Mouse (Mus musculus) intestine, postnatal 0 days (tissue): ENCODE results near the gene Isg15. TPM values are rescaled to one million over a fixed set of nuclear protein-coding genes. Genes with fewer than 3 reads are reported as not detected.
"Not testable (repeated sequence)": the region's sequence is repeated elsewhere in the genome, so short reads cannot be mapped to it uniquely, and the experiment has no call there.

Experiments
- ATAC-seq: fragments of 200-750 bp; cut with Nextera tagmentation; 2 replicates; pipeline ENCODE4 v1.8.0; 2017; ENCODE audit warnings: mild to moderate bottlenecking, moderate TSS enrichment, moderate library complexity
- H3K27ac ChIP-seq: fragments of 300-500 bp; sonication (generic); 2 replicates; pipeline ENCODE4 v1.5.1; 2014; ENCODE audit warnings: mild to moderate bottlenecking, low read depth, low read length, moderate library complexity
- H3K27me3 ChIP-seq: fragments of 300-500 bp; sonication (generic); replicated peaks from 2 replicates; pipeline ENCODE4 v1.6.1; 2014; ENCODE audit warnings: low read length, mixed read lengths; ENCODE audit not compliant: control insufficient read depth, insufficient read depth
- H3K36me3 ChIP-seq: fragments of 300-500 bp; sonication (generic); 2 replicates; pipeline ENCODE4 v1.6.1; 2014; ENCODE audit warnings: mild to moderate bottlenecking, moderate library complexity; ENCODE audit not compliant: control insufficient read depth, insufficient read depth
- H3K4me1 ChIP-seq: fragments of 300-500 bp; sonication (generic); replicated peaks from 2 replicates; pipeline ENCODE4 v1.6.1; 2014; ENCODE audit warnings: antibody characterized with exemption, low read length, mixed read lengths; ENCODE audit not compliant: control insufficient read depth, insufficient read depth
- H3K4me2 ChIP-seq: fragments of 300-500 bp; sonication (generic); replicated peaks from 2 replicates; pipeline ENCODE4 v1.6.1; 2014; ENCODE audit warnings: low read depth, mild to moderate bottlenecking, moderate library complexity
- H3K4me3 ChIP-seq: fragments of 300-500 bp; sonication (generic); 2 replicates; pipeline ENCODE4 v1.5.1; 2014; ENCODE audit warnings: low read depth, low read length
- H3K9ac ChIP-seq: fragments of 300-500 bp; sonication (generic); 2 replicates; pipeline ENCODE4 v1.6.1; 2014; ENCODE audit warnings: mild to moderate bottlenecking, low read depth, low read length
- H3K9me3 ChIP-seq: fragments of 300-500 bp; sonication (generic); 2 replicates; pipeline ENCODE4 v1.6.1; 2016; ENCODE audit warnings: mixed run types; ENCODE audit not compliant: control insufficient read depth
- CTCF ChIP-seq: sonication (generic); IDR thresholded peaks from 2 replicates; pipeline ENCODE4 v1.5.1; 2016; ENCODE audit warnings: low read depth, mild to moderate bottlenecking, control low read depth, antibody characterized with exemption, moderate library complexity
- WGBS: fragments of 180-500 bp; shearing (Covaris S2); extraction: QIAGEN DNeasy Blood & Tissue Kit; methylation state at CpG from one replicate; pipeline ENCODE4 v1.1.7; 2014; 5-methylcytosine and 5-hydroxymethylcytosine counted together
- polyA plus RNA-seq: library from polyadenylated mRNA; unstranded; fragments of >200 nt; fragmentation: Nextera tagmentation; extraction: Ambion mirVana; gene quantifications from 2 replicates; pipeline ENCODE4 v1.2.1, GENCODE M21; 2015

The Isg15 gene
- polyA plus RNA-seq, 1 experiment from 2014 or later: 40.5 TPM

DNA sequence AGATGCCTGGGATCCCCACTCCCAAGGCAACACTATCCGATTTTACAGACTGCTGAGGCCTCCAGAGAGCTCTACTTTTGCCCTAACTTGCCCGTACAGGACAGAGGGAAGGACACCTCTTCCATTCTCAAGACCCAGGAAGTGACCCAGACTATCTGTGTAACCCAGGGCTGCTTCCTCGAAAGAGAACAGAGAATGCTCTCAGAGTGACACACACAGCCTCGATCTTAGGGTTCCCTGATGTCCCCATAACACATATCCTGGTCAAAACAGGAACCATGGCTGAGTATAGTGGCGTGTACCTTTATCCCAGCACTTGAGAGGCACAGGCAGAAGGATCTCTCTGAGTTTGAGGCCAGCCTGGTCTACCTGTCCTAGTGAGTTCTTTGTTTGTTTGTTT lies 16.9 kb downstream of the Isg15 start:
- WGBS: 89% methylated on average over 5 of the region's 5 CpGs
- no peak for ATAC-seq
- H3K9me3 ChIP-seq: no peaks in the 10 kb centered on the region
- H3K27me3 ChIP-seq: no peaks in the 10 kb centered on the region
- TF ChIP-seq CTCF: no peak
- peaks cover 23% of the 10 kb centered on the region for H3K36me3 ChIP-seq
- no peak overlapping the region for H3K4me2 ChIP-seq
- H3K4me3 ChIP-seq: no peak overlapping the region
- no peak overlapping the region for H3K27ac ChIP-seq
- H3K4me1 ChIP-seq: 0 out of 2 replicates have a peak, but pooled peaks cover 3% of the 10 kb centered on the region
- no peak overlapping the region for H3K9ac ChIP-seq

DNA sequence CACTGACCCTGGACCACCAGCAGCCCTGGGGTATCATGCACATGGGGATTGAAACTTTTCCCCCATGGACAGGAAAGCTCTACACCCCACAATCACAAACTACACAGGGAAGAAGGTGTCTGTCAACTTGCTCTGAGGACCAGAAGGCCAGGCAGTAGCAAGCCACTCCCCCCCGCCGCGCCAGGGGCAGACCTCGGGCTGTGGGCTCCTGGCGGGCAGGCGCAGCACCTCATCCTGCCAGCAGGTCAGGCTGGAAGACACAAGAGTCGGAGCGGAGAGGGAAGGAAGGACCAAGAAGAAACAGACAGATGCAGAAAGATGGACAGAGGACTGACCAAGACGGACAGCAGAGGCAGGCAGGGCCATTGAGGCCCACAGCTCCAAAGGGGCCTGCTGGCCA lies 23.0 kb downstream of the Isg15 start:
- 95% methylated on average over 9 of the region's 9 CpGs for WGBS
- H3K36me3 ChIP-seq: peaks cover 69% of the 10 kb centered on the region
- H3K4me2 ChIP-seq: no peak overlapping the region
- H3K27ac ChIP-seq: no peak overlapping the region
- ATAC-seq: no peak
- H3K4me3 ChIP-seq: no peak overlapping the region
- no peaks in the 10 kb centered on the region for H3K4me1 ChIP-seq
- no peak for TF ChIP-seq CTCF
- no peak overlapping the region for H3K9ac ChIP-seq
- H3K27me3 ChIP-seq: no peaks in the 10 kb centered on the region
- no peaks in the 10 kb centered on the region for H3K9me3 ChIP-seq

DNA sequence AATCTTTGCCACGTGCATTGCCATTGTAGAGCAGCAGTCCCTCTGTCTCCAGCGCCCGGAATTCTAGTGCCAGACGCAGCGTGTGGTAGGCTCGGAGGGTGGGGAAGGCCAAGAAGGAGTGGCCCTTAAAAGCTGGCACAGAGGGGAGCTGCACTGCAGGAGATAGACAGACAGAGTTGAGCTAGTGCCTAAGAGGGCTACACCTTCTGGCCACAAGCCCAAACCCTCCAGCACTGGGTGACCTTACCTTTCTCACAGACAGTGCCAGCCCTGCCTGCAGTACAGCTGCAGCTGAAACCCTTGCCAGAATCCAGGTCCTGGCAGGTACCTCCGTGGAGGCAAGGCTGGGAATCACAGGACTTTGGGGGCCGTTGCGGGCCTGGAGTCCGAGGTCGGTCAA lies 28.8 kb downstream of the Isg15 start:
- no peak for TF ChIP-seq CTCF
- 95% methylated on average over 11 of the region's 11 CpGs for WGBS
- H3K9me3 ChIP-seq: no peaks in the 10 kb centered on the region

DNA sequence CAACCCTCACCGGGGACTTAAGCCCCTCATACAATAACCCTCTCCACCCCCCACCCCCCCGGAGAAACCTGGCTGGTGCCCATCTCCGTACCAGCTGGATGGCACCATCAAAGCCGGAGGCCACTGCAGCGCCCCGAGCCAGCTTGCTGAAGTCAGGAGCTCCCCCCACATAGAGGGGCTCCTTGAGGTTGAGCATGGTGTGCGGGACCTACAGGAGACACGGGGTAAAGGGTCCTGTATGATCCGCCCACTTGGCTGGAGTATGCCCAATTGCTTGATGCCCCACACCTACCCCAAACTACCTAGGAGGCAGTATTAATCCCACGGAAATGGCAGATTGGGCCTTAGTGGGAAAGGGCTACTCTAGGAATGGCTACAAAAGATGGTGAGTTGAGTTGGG lies 31.5 kb downstream of the Isg15 start:
- Histone ChIP-seq H3K27me3 (no peaks in the 10 kb centered on the region), H3K4me3 (no peak overlapping the region), H3K27ac (no peak overlapping the region), H3K9me3 (no peaks in the 10 kb centered on the region), H3K4me2 (no peak overlapping the region), H3K36me3 (peaks cover 88% of the 10 kb centered on the region), H3K9ac (no peak overlapping the region), H3K4me1 (no peaks in the 10 kb centered on the region)
- WGBS: 94% methylated on average over 10 of the region's 10 CpGs
- ATAC-seq: no peak
- TF ChIP-seq CTCF: no peak

More for the DNA sequence above, 28.8 kb downstream of the Isg15 start:
- Histone ChIP-seq H3K27ac (no peak overlapping the region), H3K27me3 (no peaks in the 10 kb centered on the region), H3K4me1 (no peaks in the 10 kb centered on the region), H3K4me2 (no peak overlapping the region), H3K9ac (no peak overlapping the region), H3K36me3 (peaks cover 94% of the 10 kb centered on the region), H3K4me3 (no peak overlapping the region)
- ATAC-seq: no peak

DNA sequence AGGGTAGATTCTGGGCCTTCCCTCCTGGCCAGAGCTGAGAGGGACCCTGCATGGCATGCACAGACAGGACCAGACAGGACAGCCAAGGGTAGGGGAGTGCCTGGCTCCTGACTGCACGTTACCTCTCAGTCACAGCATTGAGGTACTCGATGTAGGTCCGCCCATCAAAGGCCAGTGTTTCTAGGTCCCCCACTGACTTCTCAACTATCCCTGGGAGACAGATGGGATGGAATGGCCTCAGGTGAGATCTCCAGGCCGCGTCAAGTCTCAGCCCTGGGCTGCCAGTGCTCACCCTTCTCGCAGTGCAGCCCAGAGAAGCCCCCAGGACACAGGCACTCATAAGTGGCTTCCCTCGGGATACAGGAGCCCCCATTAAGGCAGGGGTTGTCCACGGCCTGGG lies 32.0 kb downstream of the Isg15 start:
- no peak overlapping the region for H3K4me3 ChIP-seq
- no peaks in the 10 kb centered on the region for H3K9me3 ChIP-seq
- H3K4me2 ChIP-seq: no peak overlapping the region
- WGBS: 93% methylated on average over 8 of the region's 8 CpGs
- peaks cover 88% of the 10 kb centered on the region for H3K36me3 ChIP-seq
- ATAC-seq: no peak
- no peak overlapping the region for H3K27ac ChIP-seq
- no peaks in the 10 kb centered on the region for H3K27me3 ChIP-seq
- no peak overlapping the region for H3K9ac ChIP-seq
- H3K4me1 ChIP-seq: no peaks in the 10 kb centered on the region
- no peak for TF ChIP-seq CTCF

DNA sequence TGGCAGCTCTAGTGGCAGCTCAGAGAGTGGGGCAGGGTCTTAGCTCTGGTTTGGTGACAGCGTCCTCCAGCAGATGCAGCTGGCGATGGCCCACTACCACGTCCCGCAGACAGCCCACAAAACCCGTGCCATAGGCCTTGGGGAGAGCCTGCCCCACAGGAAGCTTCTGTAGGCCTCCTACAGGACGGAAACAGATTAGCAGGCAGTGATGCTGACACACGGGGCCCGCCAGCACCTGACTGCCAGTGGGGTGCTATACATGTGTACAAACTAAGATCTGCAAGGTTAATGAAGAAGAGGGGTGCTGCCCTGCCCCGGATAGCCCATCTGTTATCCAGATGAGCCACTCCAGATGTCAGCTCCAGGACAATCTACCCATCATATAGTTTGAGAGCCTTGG lies 34.1 kb downstream of the Isg15 start:
- H3K9ac ChIP-seq: no peak overlapping the region
- H3K27me3 ChIP-seq: no peaks in the 10 kb centered on the region
- no peaks in the 10 kb centered on the region for H3K4me1 ChIP-seq
- H3K4me3 ChIP-seq: no peak overlapping the region
- peaks cover 71% of the 10 kb centered on the region for H3K36me3 ChIP-seq
- ATAC-seq: no peak
- no peaks in the 10 kb centered on the region for H3K9me3 ChIP-seq
- no peak overlapping the region for H3K27ac ChIP-seq
- TF ChIP-seq CTCF: peak; percentile 45
- WGBS: 89% methylated on average over 9 of the region's 9 CpGs
- H3K4me2 ChIP-seq: no peak overlapping the region

DNA sequence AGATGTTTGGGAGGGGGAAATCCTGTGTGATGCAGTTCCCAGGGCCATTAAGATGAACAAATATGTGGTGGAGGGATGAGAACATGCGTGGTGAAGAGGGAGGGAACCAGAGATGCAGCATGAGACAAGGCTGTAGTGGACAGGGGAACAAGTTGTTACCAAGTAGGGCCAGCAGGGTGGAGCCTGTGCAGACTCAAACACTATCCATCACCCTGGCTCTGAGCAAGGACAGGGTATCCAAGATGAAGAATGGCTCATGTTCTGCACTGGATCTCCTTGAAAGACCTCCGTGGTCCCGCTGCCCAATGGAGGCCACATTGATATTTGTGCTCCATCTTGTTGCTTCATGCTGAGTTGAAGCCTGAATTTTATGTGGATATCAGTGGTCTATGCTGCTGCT lies 45.8 kb downstream of the Isg15 start:
- no peak for ATAC-seq
- no peaks in the 10 kb centered on the region for H3K4me1 ChIP-seq
- no peak for TF ChIP-seq CTCF
- H3K27me3 ChIP-seq: no peaks in the 10 kb centered on the region
- no peak overlapping the region for H3K4me3 ChIP-seq
- WGBS: 87% methylated on average over 3 of the region's 3 CpGs
- 0 out of 2 replicates have a peak, but pooled peaks cover 3% of the 10 kb centered on the region for H3K9me3 ChIP-seq
- no peaks in the 10 kb centered on the region for H3K36me3 ChIP-seq
- H3K27ac ChIP-seq: no peak overlapping the region
- no peak overlapping the region for H3K9ac ChIP-seq
- no peak overlapping the region for H3K4me2 ChIP-seq

DNA sequence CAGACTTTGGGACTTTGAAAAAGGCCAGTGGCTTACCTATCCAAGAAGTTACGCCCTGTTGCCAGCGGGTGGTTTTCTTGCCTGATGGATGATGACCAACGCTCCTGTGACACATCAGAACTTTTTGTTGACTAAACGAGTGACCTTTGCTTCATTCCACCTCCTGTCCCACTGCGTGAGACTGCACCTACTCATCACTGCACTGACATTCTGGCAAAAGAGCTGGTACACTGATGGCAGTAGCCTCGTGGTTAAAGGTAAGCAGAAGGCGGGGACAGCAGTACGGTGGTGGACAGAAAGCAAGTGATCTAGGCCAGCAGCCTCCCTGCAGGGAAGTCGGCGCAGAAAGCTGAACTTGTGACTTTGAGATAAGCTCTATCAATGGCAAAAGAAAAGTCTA lies 49.7 kb downstream of the Isg15 start:
- H3K27me3 ChIP-seq, H3K36me3 ChIP-seq, H3K27ac ChIP-seq, ATAC-seq, H3K4me3 ChIP-seq, H3K9me3 ChIP-seq, H3K4me1 ChIP-seq, H3K4me2 ChIP-seq, H3K9ac ChIP-seq: not testable (repeated sequence)
- WGBS: 57% methylated on average over 10 of the region's 10 CpGs
